Mouse (Mus musculus) testis, adult 2 months (tissue): ENCODE measurements around the gene Bcdin3d. TPM values are rescaled to one million over a fixed set of nuclear protein-coding genes. Genes with fewer than 3 reads are reported as not detected.
A peak's percentile ranks its signal among the peaks of the same experiment; 100 is the strongest.

Experiments
- H3K27ac ChIP-seq: fragments of 200-500 bp; 2 replicates; pipeline ENCODE4 v1.5.1; 2012; ENCODE audit warnings: low read depth, low read length; ENCODE audit not compliant: control insufficient read depth, insufficient read depth
- H3K27me3 ChIP-seq: fragments of 200-500 bp; 2 replicates; pipeline ENCODE4 v1.6.1; 2012; ENCODE audit warnings: mild to moderate bottlenecking, low read length, moderate library complexity; ENCODE audit not compliant: control insufficient read depth, insufficient read depth
- H3K36me3 ChIP-seq: fragments of 200-500 bp; 2 replicates; pipeline ENCODE4 v1.6.1; 2012; ENCODE audit warnings: mild to moderate bottlenecking, low read length; ENCODE audit not compliant: control insufficient read depth, insufficient read depth
- H3K4me1 ChIP-seq: fragments of 200-500 bp; 2 replicates; pipeline ENCODE4 v1.6.1; 2012; ENCODE audit warnings: low read length; ENCODE audit not compliant: control insufficient read depth, insufficient read depth
- H3K4me3 ChIP-seq: fragments of 200-500 bp; 2 replicates; pipeline ENCODE4 v1.5.1; 2012; ENCODE audit warnings: low read depth, mild to moderate bottlenecking, low read length, moderate library complexity, mixed read lengths; ENCODE audit not compliant: control insufficient read depth
- CTCF ChIP-seq: fragments of 200-500 bp; IDR thresholded peaks from 2 replicates; pipeline ENCODE4 v1.5.1; 2012; ENCODE audit warnings: low read depth, mild to moderate bottlenecking, inconsistent platforms, low read length, moderate library complexity; ENCODE audit not compliant: control insufficient read depth, insufficient read depth, insufficient replicate concordance
- POLR2A ChIP-seq: fragments of 200-500 bp; IDR thresholded peaks from 2 replicates; pipeline ENCODE4 v1.6.1; 2012; ENCODE audit warnings: low read depth, mild to moderate bottlenecking, inconsistent platforms, low read length, moderate library complexity; ENCODE audit not compliant: control insufficient read depth
- polyA plus RNA-seq: library from polyadenylated mRNA; depleted of rRNA; stranded (reverse); fragments of >200 nt; gene quantifications from 2 replicates; pipeline ENCODE4 v1.2.3, GENCODE M21; 2012; rRNA removed

The Bcdin3d gene
- polyA plus RNA-seq, 1 experiment, result 4.6 TPM

- TF ChIP-seq POLR2A, result 0 out of 2 replicates have a peak, but pooled peaks have one; percentile 3
- no peak for TF ChIP-seq CTCF
- Histone ChIP-seq H3K36me3 (no peaks in the 10 kb centered on the region), H3K27ac (peak overlapping the region; percentile 76), H3K27me3 (no peaks in the 10 kb centered on the region), H3K4me1 (peaks cover 21% of the 10 kb centered on the region), H3K4me3 (peak overlapping the region; percentile 90)
Measured at GRCm38 (mm10) chr15:99421152-99421551, 53.4 kb downstream of the Bcdin3d start.

GRCm38 (mm10) chr15:99420521-99421014, 54.0 kb downstream of the Bcdin3d start:
- Histone ChIP-seq H3K27ac (peak overlapping the region; percentile 76), H3K4me3 (peak overlapping the region; percentile 90), H3K36me3 (no peaks in the 10 kb centered on the region), H3K4me1 (peaks cover 19% of the 10 kb centered on the region), H3K27me3 (no peaks in the 10 kb centered on the region)
- TF ChIP-seq CTCF (no peak), POLR2A (no peak; the same call in 1 of the 2 replicates)

- H3K36me3 ChIP-seq, result no peaks in the 10 kb centered on the region
- no peaks in the 10 kb centered on the region for H3K27me3 ChIP-seq
- TF ChIP-seq POLR2A (no peak), CTCF (no peak)
- H3K4me3 ChIP-seq, result peak overlapping the region; percentile 90; the same call in 1 of the 2 replicates
- no peak overlapping the region for H3K27ac ChIP-seq
- peaks cover 19% of the 10 kb centered on the region for H3K4me1 ChIP-seq
Measured at GRCm38 (mm10) chr15:99420101-99420500, 54.4 kb downstream of the Bcdin3d start.

Other genes starting within 250 kb of the Bcdin3d start
- gene Kcnh3, start 249.9 kb downstream of the Bcdin3d start, polyA plus RNA-seq, result 0.89 and 1.00 TPM in 2 replicates
- 113 and 124 TPM in 2 replicates for gene Mcrs1, start 222.8 kb downstream of the Bcdin3d start, polyA plus RNA-seq
- gene Prpf40b, start 179.6 kb downstream of the Bcdin3d start, polyA plus RNA-seq, result 104 and 118 TPM in 2 replicates
- gene Fam186b, start 178.8 kb downstream of the Bcdin3d start, polyA plus RNA-seq, result 57.2 and 58.2 TPM in 2 replicates
- 14.3 and 15.3 TPM in 2 replicates for gene Fmnl3, start 104.2 kb downstream of the Bcdin3d start, polyA plus RNA-seq
- gene Tmbim6, start 81.8 kb downstream of the Bcdin3d start, polyA plus RNA-seq, result 734 and 786 TPM in 2 replicates
- 3.9 and 4.4 TPM in 2 replicates for gene Nckap5l, start 17.0 kb downstream of the Bcdin3d start, polyA plus RNA-seq
- gene Faim2, start 53.4 kb upstream of the Bcdin3d start, polyA plus RNA-seq, result 0.19 and 0.72 TPM in 2 replicates
- gene Aqp2, start 104.3 kb upstream of the Bcdin3d start, polyA plus RNA-seq, result 13.8 and 16.9 TPM in 2 replicates
- gene Aqp5, start 116.1 kb upstream of the Bcdin3d start, polyA plus RNA-seq, result 1.1 and 1.6 TPM in 2 replicates
- not detected in 2 replicates for gene Aqp6, start 126.7 kb upstream of the Bcdin3d start, polyA plus RNA-seq
- gene Racgap1, start 176.9 kb upstream of the Bcdin3d start, polyA plus RNA-seq, result 41.2 and 45.7 TPM in 2 replicates
- gene Asic1, start 195.6 kb upstream of the Bcdin3d start, polyA plus RNA-seq, result 0.07 and 0.16 TPM in 2 replicates
- 26.3 and 30.9 TPM in 2 replicates for gene Smarcd1, start 227.4 kb upstream of the Bcdin3d start, polyA plus RNA-seq
- not detected in 2 replicates for gene Gm17349, start 230.8 kb upstream of the Bcdin3d start, polyA plus RNA-seq
- 16.6 and 16.9 TPM in 2 replicates for gene Gpd1, start 242.8 kb upstream of the Bcdin3d start, polyA plus RNA-seq